Mouse (Mus musculus) megakaryocyte, embryonic 14.5 days (primary cell): ENCODE results near the gene Gm15097.
"Not testable (repeated sequence)": the region's sequence is repeated elsewhere in the genome, so short reads cannot be mapped to it uniquely, and the experiment has no call there.

Experiments
- FLI1 ChIP-seq: IDR thresholded peaks from 2 replicates; pipeline ENCODE4 v1.6.1; 2012; ENCODE audit warnings: low read length, inconsistent platforms, mixed read lengths
- GATA1 ChIP-seq: IDR thresholded peaks from 3 replicates; pipeline ENCODE4 v1.6.1; 2012; ENCODE audit warnings: mixed read lengths, low read length, inconsistent platforms, borderline replicate concordance

DNA sequence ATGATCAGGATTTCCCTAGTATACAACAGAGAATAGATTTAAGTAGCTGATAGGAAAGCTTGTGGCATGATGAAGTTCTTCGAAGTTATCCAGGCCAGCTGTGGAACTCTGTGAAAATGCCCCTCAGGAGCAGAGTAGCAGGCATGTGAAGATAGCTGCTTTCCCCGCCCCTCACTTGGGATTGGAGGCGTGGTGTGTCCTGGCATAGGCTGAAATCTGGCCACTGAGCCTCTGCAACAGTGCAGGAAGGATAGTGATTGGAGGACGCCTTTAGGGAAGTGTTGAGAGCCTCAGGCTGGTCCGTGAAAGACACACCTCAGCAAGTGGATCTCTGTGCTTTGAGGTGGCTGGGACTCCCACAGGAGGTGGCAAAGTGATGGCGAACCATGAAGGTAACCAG is at the start of gene Gm15097:
- not testable (repeated sequence) for TF ChIP-seq GATA1, FLI1
